Mouse (Mus musculus) brain, adult 2 months (tissue): Measurements from ENCODE around the gene Mff.

ENCODE experiments used
- DNase-seq: peaks from one replicate; pipeline ENCODE4 v3.0.0; 2011; ENCODE audit warnings: low read depth, low spot score

Gene Mff

DNA sequence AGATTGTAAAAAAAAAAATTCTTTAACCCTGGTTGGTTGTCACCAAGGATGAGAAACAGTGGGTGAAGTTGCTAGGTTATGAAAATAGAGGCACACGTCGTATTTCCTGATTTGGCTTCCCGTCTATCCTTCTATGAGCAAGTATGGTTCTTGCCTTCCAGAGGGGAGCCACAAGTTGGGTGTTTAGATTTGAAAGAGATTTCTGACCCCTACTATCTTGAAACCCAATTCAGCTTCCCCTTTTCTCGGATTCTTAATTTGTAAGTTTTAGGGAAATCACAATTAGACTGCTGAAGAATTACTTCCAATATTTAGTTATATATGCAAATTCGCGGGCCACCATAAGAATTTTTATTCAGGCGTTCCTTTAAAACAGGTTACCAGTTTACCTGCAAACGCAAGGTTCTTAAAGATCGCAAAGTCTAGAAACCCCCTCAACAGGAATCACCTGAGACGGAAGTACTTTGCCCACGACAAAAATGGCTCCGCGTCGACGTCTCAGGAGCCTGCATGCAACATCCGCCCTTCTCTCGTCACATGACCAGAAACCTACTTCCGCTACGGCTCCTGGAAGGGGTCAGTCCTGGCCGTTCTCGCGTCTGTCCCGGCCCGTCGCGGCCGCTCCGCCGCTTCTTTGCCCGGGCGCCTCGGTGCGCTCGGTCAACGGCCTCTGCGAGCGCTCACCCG lies at the start of gene Mff:
Mff (plus strand) TSS at position 552 of the 687 bp plus-strand sequence.
- peak; percentile 99 for DNase-seq

GRCm38 (mm10) chr1:82686328-82686727 lies 38.4 kb upstream of the Mff start:
- no peak for DNase-seq

GRCm38 (mm10) chr1:82686866-82687265 lies 37.8 kb upstream of the Mff start:
- DNase-seq = no peak

- no peak for DNase-seq
These were observed 36.8 kb upstream of the Mff start for GRCm38 (mm10) chr1:82687931-82688330.

DNA sequence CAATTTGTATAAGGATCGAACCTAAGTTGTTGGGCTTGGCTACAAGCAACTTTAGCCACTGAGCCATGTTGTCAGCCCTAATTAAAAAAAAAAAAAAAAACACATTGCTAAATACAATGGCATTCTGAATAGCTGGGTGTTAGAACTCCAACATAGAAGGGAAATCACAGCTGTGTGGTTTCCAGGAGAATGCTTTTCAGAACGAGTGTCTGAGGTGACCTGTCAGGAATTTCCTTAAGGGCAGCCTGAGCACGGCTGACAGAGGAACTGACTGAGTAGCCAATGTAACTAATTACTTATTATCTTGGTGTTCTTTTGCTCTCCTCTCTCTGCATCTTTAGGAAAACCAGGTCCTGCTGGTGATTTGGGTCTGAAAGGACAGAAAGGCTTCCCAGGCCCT lies 28.8 kb upstream of the Mff start:
- no peak for DNase-seq

DNA sequence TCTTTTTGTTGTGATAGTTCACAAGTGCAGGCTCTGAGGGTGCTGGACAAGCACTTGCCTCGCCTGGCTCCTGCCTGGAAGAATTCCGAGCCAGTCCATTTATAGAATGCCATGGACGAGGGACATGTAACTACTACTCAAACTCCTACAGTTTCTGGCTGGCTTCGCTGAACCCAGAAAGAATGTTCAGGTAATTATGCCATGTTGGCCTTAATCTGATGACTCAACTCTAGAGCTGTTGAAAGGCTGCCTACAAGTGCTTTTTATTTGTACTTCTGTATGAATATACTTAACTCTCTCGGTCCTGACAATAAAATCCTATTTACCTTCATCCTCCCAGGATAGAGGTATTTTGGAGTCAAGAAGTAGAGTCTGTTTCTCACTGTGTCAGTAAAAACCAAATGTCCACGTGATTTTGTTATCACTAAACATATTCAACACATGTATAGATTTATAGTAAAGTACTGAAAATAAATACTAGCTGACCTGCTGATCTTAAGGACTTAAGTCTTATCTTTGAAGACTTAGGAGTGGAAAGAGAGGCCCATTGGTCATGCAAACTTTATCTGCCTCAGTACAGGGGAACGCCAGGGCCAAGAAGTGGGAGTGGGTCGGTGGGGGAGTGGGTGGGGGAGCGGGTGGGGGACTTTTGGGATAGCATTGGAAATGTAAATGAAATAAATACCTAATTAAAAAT lies 6.7 kb upstream of the Mff start:
- peak; percentile 29 for DNase-seq

DNA sequence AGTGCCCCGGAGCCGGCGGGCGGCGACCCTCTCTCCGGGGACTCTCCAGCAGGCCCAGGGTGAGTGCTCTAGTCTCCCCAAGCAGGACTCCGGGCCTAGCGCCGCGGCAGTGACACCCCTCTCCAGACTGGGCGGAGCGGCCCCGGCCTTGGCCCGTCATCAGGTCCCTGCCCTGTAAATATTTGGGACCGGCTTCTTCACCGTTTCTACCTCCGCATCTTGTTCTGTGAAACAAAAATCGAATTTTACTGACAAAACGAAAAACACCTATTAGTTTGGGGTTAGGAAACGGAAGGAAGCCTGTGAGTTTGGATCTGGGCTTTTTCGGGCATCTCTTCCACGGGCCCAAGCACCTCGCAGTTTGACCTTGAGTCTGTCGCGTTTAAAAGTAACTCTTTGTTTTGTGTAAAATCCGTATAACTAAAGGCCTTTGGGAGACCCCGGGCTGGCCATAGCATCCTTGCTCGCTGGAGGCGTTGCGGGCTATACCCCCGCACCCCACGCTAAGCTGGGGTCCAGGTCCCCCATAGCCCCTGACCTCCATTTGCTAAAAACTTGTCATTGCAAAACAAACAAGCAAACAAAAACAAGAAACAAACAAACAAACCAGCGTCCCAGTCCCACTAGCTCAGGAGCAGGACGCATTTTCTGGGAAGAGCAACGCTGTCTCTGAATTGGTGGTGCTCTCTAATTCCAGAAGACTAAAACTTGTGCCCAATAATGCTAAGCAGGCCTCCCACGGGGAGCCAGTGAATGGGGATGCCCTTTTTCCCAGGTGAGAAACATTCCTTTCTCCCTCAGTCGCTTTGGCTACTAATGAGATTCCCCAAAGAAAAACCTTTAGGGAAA lies 560 bp downstream of the Mff start:
- no peak for DNase-seq

DNA sequence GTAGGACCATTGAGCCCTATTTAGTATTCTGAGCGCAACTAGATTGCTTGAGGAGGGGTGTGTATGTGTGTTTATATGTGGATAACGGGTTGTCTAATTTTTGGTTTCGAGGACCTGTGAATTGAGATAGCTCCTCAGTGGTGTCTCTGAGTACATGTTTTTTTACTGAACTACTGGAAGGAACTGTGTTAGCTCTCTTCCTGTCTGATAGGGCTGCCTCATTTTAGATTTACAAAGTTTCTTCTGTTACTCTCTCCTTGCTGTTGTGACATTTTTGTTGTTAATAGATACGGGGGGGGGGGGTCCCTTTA lies 1.1 kb downstream of the Mff start:
- no peak for DNase-seq

DNA sequence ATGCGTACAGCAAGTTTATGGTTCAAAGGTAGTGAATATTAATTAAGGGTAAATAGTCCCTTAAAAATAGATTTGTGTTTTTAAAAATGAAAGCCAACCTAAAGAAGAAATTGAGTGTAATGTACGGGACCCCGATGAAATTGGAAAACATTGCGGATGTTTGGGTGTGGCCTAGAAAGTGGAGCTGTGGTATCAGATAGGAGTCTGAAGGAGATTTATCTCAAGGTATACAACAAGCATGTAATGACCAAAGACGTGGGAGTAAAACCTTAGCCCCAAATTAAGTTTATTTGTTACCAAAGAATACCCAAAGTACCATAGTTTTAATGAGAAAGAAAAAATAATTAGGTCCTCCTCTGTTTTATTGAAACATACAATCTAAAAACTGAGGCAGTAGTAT lies 1.8 kb downstream of the Mff start:
- no peak for DNase-seq

GRCm38 (mm10) chr1:82733357-82733756 lies 8.7 kb downstream of the Mff start:
- DNase-seq = no peak

DNA sequence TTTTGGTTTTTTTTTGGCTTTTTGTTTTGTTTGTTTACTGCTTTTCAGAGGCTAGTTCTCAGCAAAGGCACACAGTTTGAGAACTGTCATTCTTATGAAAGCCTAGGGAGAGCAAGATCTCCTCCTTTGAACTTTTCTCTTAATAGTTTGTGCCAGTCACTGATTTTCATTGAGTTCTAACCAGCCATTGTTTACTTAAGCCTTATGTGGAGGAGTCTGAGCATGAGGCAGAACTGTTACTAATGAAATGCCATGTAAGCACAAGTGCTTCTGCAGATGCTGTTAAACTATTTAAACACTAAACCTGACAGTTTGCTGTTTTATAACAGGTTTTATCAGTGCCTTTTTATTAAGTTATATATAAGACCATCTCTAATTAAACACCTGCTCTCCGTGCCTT lies 13.4 kb downstream of the Mff start:
- no peak for DNase-seq

DNA sequence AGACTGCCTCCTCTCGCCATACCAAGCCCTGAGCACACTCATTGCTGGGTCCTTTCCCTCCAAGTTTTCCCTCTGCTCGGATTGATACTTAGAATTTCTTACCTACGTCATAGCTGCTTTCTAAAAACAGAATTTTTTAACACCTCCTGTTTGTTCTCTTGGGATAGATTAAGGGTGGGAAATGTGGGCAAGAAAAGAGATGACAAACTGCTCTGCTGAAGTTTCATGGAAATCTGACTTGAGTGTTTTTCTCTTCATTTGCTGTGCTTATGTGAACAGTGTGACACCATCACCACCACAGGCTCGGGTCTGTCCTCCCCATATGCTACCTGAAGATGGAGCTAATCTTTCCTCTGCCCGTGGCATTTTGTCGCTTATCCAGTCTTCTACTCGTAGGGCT lies 16.8 kb downstream of the Mff start:
- peak; percentile 47 for DNase-seq

DNA sequence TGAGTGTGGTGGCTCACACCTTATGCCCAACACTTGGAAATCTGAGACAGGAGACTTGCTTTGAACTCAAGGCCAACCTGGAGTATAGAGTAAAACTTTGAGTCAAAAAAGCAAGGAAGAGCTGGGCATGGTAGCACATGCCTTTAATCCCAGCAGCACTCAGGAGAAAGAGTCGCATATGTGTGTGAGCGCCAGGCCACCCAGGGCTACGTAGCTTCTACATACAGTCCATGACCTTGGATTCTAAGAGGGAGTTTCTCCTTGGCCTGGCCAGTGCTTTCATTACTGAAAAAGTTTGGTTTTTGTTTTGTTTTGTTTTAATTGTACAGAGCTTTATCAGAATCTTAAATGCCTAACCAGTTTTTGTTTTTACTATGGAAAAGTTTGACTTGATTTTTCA lies 19.3 kb downstream of the Mff start:
- DNase-seq = no peak

DNA sequence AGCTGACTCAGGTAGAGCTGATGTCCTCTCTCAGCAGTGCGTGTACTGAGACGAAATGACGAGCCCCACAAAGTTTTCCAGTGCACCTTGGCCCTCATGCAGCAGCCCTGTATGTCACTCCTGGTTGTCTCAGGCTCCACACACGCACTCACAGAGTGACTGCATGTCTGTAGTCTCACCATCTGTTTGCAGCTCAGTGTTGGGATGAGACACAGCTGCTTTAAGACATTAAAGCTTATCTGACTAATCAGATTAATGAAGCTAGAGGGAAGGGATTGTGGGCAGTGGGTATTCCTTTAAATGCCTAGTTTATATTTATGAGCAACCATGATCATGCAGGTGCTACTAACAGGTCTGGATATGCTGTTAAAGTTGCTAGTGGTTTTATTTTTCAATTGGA lies 21.7 kb downstream of the Mff start:
- DNase-seq = no peak

DNA sequence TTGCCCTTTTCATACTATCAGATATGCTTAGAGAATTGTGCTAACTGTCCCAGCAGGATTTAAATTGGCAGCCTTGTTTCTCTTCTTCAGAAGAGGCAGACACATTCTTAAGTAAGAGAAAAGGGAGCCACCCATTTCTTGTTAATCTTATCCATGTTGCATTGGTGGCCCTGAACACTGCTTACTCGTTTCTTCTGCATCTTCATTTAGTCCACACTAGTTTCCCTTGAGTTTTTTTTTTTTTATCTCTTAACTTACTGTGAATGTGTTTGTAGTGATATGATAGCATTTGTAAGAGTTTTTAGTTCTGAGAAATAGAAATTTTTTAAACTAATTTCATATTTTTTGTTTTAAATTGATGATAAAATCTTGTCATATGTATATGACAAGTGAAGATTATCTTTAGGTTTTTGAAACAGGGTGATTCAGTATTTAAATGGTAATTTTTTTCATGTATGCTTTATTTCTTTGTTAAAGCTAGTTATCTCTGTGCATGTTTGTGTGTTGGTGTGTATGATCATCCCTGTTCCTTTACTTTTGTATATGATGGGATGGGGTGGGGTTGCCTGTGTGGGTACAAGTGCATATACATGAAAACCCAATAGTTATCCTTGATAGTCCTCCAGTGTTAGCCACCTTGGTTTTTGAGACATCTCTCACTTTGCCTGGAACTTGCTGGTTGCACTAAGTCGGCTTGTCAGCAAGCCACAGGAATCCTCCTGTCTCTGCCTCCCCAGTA lies 23.2 kb downstream of the Mff start:
- DNase-seq = no peak

GRCm38 (mm10) chr1:82759520-82759919 lies 34.8 kb downstream of the Mff start:
- DNase-seq = no peak

GRCm38 (mm10) chr1:82761454-82762169 lies 36.9 kb downstream of the Mff start:
- no peak for DNase-seq

- DNase-seq = no peak
These were observed 37.6 kb downstream of the Mff start for GRCm38 (mm10) chr1:82762274-82762673.

DNA sequence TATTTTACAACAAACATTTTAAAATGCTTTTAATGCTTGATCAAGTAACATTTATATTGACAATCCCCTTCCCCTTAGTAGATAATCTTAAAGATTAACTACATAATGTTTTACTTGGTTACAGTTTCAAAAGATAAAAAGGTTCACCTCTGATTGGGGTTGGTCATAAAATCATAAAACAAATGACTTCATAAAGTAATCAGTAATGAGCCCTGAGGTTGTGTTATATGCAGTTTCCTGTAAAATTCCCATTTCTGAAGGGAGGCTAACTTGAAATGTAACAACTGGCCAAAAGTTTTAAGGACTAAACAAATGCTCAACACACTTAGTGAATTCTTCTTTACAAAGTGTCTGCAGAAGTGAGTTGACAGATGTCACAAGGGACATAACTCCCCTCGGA lies 41.5 kb downstream of the Mff start:
- no peak for DNase-seq

DNA sequence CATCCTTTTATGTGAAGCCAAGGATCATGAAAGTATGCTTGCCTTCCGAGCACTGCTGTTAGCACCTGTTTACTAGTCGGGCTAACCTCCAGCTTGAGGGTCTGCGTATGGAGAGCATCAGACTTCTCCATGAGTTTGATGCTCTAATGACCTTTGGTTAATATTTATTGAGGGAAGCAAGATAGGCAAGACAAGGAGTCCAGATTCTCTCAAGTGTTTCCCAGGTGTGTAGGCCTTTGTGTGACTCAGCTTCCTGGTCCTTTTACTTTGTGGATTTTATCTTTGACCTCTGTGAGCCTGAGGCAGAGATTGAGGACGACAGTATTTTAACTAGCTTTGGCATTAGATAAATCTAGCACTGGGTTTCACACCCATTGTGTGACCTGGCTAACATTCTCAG lies 42.0 kb downstream of the Mff start:
- DNase-seq = no peak

DNA sequence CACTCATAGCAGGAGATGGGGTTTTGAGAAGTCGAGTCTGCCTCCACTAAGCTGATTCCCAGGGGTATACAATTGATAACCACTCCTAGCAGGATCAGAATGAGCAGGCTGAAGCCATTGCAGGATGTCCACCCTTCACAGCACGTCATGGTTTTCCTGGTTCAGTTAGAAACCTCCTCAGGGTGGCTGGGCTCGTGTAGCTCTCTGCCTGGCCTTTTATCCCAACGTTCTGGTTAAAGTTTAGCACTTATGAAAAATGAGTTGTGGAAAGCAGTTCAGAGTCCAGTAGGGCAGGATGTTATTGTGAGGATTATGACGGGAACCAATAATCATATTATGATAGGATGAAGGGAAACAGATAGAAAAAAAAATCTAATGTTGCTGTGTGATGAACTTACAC lies 43.6 kb downstream of the Mff start, which contains the start of gene Tm4sf20:
Tm4sf20 (minus strand) TSS at position 193 of the 400 bp plus-strand sequence.
- no peak for DNase-seq
